Mouse (Mus musculus) CH12.LX (cell line): Measurements from ENCODE around the gene 4933424G06Rik. TPM values are rescaled to one million over a fixed set of nuclear protein-coding genes. Genes with fewer than 3 reads are reported as not detected.

Source experiments
- DNase-seq: peaks from one replicate; pipeline ENCODE4 v3.0.0-alpha.2; 2013; ENCODE audit errors: extremely low read depth
- H3K27ac ChIP-seq: 2 replicates; pipeline ENCODE4 v1.5.1; 2012; ENCODE audit warnings: low read depth, mild to moderate bottlenecking, control low read depth, moderate library complexity; ENCODE audit not compliant: insufficient read depth
- H3K27me3 ChIP-seq: replicated peaks from 2 replicates; pipeline ENCODE3; 2012; ENCODE audit warnings: inconsistent platforms
- H3K36me3 ChIP-seq, 2 experiments: replicated peaks in 1 of 2; 2 replicates each; pipeline versions ENCODE3 to v1.6.1; 2012; ENCODE audit warnings: inconsistent platforms in 1 of 2, low read length in 1 of 2, mild to moderate bottlenecking in 1 of 2, mixed read lengths in 1 of 2, moderate library complexity in 1 of 2; ENCODE audit not compliant: control insufficient read depth in 1 of 2, insufficient read depth in 1 of 2
- H3K4me1 ChIP-seq, 2 experiments: 2 replicates each; pipeline ENCODE4 v1.6.1; 2012; ENCODE audit warnings: inconsistent platforms in 1 of 2, moderate library complexity in 1 of 2; ENCODE audit not compliant: insufficient read depth in 2 of 2, control insufficient read depth in 1 of 2
- H3K4me2 ChIP-seq: 2 replicates; pipeline ENCODE4 v1.6.1; 2012; ENCODE audit warnings: low read depth, mild to moderate bottlenecking, control low read depth; ENCODE audit not compliant: poor library complexity, insufficient read depth, severe bottlenecking
- H3K4me3 ChIP-seq, 3 experiments: fragments of 150-350 bp in 1 of 3; sonication (generic) in 1 of 3; replicated peaks in 1 of 3; 2 replicates each; pipeline versions ENCODE3 to v1.5.1; 2011 to 2012; ENCODE audit warnings: low read depth in 2 of 3, low read length in 2 of 3, mild to moderate bottlenecking in 2 of 3, moderate library complexity in 2 of 3, control low read depth in 1 of 3, improper control_type of control experiment in 1 of 3, inconsistent platforms in 1 of 3, mixed read lengths in 1 of 3; ENCODE audit not compliant: poor library complexity in 1 of 3
- H3K79me2 ChIP-seq: replicated peaks from 2 replicates; pipeline ENCODE4 v1.6.1; 2012; ENCODE audit warnings: mild to moderate bottlenecking, moderate library complexity; ENCODE audit not compliant: control insufficient read depth, poor library complexity, insufficient read depth, severe bottlenecking; ENCODE audit errors: extremely low read depth
- H3K9ac ChIP-seq: 2 replicates; pipeline ENCODE4 v1.6.1; 2012; ENCODE audit warnings: low read depth, mild to moderate bottlenecking, control low read depth, moderate library complexity; ENCODE audit not compliant: insufficient read depth
- H3K9me3 ChIP-seq: replicated peaks from 2 replicates; pipeline ENCODE3; 2012; ENCODE audit warnings: low read length, inconsistent platforms, mixed read lengths
- CTCF ChIP-seq, 2 experiments: IDR thresholded peaks in 1 of 2; conservative IDR thresholded peaks in 1 of 2; 2 replicates each; pipeline ENCODE4 v1.5.1; 2011 to 2012; ENCODE audit warnings: low read depth in 2 of 2, low read length in 2 of 2, improper control_type of control experiment in 1 of 2, inconsistent platforms in 1 of 2, mild to moderate bottlenecking in 1 of 2, moderate library complexity in 1 of 2
- ELF1 ChIP-seq: IDR thresholded peaks from 2 replicates; pipeline ENCODE4 v1.6.1; 2014; ENCODE audit warnings: low read depth, mild to moderate bottlenecking, inconsistent platforms, low read length, improper control_type of control experiment
- ETS1 ChIP-seq: conservative IDR thresholded peaks from 2 replicates; pipeline ENCODE4 v1.6.1; 2012; ENCODE audit warnings: low read depth, mild to moderate bottlenecking, inconsistent platforms, low read length, improper control_type of control experiment, moderate library complexity
- GABPA ChIP-seq: IDR thresholded peaks from 2 replicates; pipeline ENCODE4 v1.6.1; 2012; ENCODE audit warnings: low read depth, low read length, improper control_type of control experiment, inconsistent platforms; ENCODE audit not compliant: insufficient replicate concordance
- HCFC1 ChIP-seq: IDR thresholded peaks from 2 replicates; pipeline ENCODE4 v1.6.1; 2012; ENCODE audit warnings: low read depth, mild to moderate bottlenecking, inconsistent platforms, low read length, improper control_type of control experiment
- IRF4 ChIP-seq: IDR thresholded peaks from 2 replicates; pipeline ENCODE4 v1.6.1; 2014; ENCODE audit warnings: low read depth, mild to moderate bottlenecking, inconsistent platforms, low read length, improper control_type of control experiment
- KAT2A ChIP-seq: IDR thresholded peaks from 2 replicates; pipeline ENCODE4 v1.6.1; 2012; ENCODE audit warnings: low read length, improper control_type of control experiment, inconsistent platforms; ENCODE audit not compliant: insufficient replicate concordance
- MAFK ChIP-seq: IDR thresholded peaks from 2 replicates; pipeline ENCODE4 v1.6.1; 2011; ENCODE audit warnings: low read length, improper control_type of control experiment; ENCODE audit not compliant: insufficient replicate concordance
- MAX ChIP-seq: IDR thresholded peaks from 2 replicates; pipeline ENCODE4 v1.6.1; 2011; ENCODE audit warnings: low read length, improper control_type of control experiment
- MAZ ChIP-seq: IDR thresholded peaks from 2 replicates; pipeline ENCODE4 v1.6.1; 2012; ENCODE audit warnings: low read depth, mild to moderate bottlenecking, inconsistent platforms, low read length, improper control_type of control experiment, moderate library complexity
- PAX5 ChIP-seq: IDR thresholded peaks from 2 replicates; pipeline ENCODE4 v1.6.1; 2012; ENCODE audit warnings: low read length, inconsistent platforms, mixed read lengths
- POLR2A ChIP-seq: IDR thresholded peaks from 2 replicates; pipeline ENCODE4 v1.6.1; 2011; ENCODE audit warnings: low read depth, mild to moderate bottlenecking, improper control_type of control experiment, low read length
- POLR2AphosphoS2 ChIP-seq: IDR thresholded peaks from 2 replicates; pipeline ENCODE4 v1.6.1; 2011; ENCODE audit warnings: low read depth, low read length, improper control_type of control experiment
- RCOR1 ChIP-seq: conservative IDR thresholded peaks from 2 replicates; pipeline ENCODE4 v1.6.1; 2012; ENCODE audit warnings: low read depth, mild to moderate bottlenecking, inconsistent platforms, low read length, improper control_type of control experiment
- TBP ChIP-seq: conservative IDR thresholded peaks from 2 replicates; pipeline ENCODE4 v1.6.1; 2011; ENCODE audit warnings: low read depth, low read length, improper control_type of control experiment
- TCF12 ChIP-seq: IDR thresholded peaks from 2 replicates; pipeline ENCODE4 v1.6.1; 2014; ENCODE audit warnings: low read depth, mild to moderate bottlenecking, inconsistent platforms, low read length, improper control_type of control experiment
- ZC3H11A ChIP-seq: IDR thresholded peaks from 2 replicates; pipeline ENCODE4 v1.6.1; 2012; ENCODE audit warnings: low read depth, mild to moderate bottlenecking, inconsistent platforms, low read length, improper control_type of control experiment
- ZKSCAN1 ChIP-seq: IDR thresholded peaks from 2 replicates; pipeline ENCODE4 v1.6.1; 2012; ENCODE audit warnings: low read depth, inconsistent platforms, low read length, improper control_type of control experiment, borderline replicate concordance
- ZMIZ1 ChIP-seq: IDR thresholded peaks from 2 replicates; pipeline ENCODE4 v1.6.1; 2012; ENCODE audit warnings: low read depth, mild to moderate bottlenecking, inconsistent platforms, low read length, improper control_type of control experiment
- ZNF384 ChIP-seq: IDR thresholded peaks from 2 replicates; pipeline ENCODE4 v1.6.1; 2012; ENCODE audit warnings: low read depth, low read length, improper control_type of control experiment, inconsistent platforms
- dilution Hi-C: fragments of 300-500 bp; cut with MboI; formaldehyde crosslinking; loops from 2 replicates; pipeline ENCODE4 v1.14.3; 2020; ENCODE audit warnings: low sequenced_read_pairs; ENCODE audit not compliant: extremely low pct_unique_long_range_greater_than_20kb, extremely low pct_ligation_motif_present
- in situ Hi-C: fragments of 300-500 bp; cut with MboI; formaldehyde crosslinking; loops from 3 replicates; pipeline ENCODE4 v1.14.3; 2019; ENCODE audit warnings: low sequenced_read_pairs, low pct_ligation_motif_present, low pct_unique_long_range_greater_than_20kb, mixed read lengths
- polyA plus RNA-seq: library from polyadenylated mRNA; unstranded; fragments of >175 nt; gene quantifications from 2 replicates; pipeline ENCODE4 v1.2.1, GENCODE M21; 2012; ENCODE audit warnings: low read depth; ENCODE audit not compliant: insufficient read length
- total RNA-seq, 2 experiments: library from RNA; depleted of rRNA; stranded (reverse); fragments of 300-350 nt in 1 of 2; fragments of >200 nt in 1 of 2; gene quantifications; 2 replicates each; pipeline ENCODE4 v1.2.3; 2012 to 2014

4933424G06Rik gene
- total and polyA plus RNA-seq, 3 experiments, result not detected

GRCm38 (mm10) chr1:36786377-36786776, 76.4 kb downstream of the 4933424G06Rik start:
- DNase-seq, result no peak
- Histone ChIP-seq H3K79me2 (no peaks in the 10 kb centered on the region), H3K4me1 (no peaks in the 10 kb centered on the region; a peak in 1 of 4 replicates), H3K27me3 (no peaks in the 10 kb centered on the region), H3K4me3 (no peak overlapping the region), H3K4me2 (no peak overlapping the region), H3K9me3 (no peaks in the 10 kb centered on the region), H3K9ac (no peak overlapping the region), H3K36me3 (peaks cover 0 to 9% of the 10 kb centered on the region in 2 experiments), H3K27ac (no peak overlapping the region)
- dilution Hi-C loops (no loop called here), in situ Hi-C loops (loop anchor here (10.0 to 25.0 kb wide), 2 partner anchors 458 to 851 kb away; no protein-coding TSS in a partner anchor)
- TF ChIP-seq MAFK (no peak), CTCF (conservative IDR thresholded peaks at IDR 0.05 in 1 of 2, IDR thresholded peaks at IDR 0.05 in 1 of 2; ENCODE audit: low read depth in 2 of 2, low read length in 2 of 2) (peak; percentile 29 to 40; a peak in 3 of 4 replicates)

- no peak for DNase-seq
- H3K36me3 ChIP-seq, result peaks cover 19 to 35% of the 10 kb centered on the region in 2 experiments
- H3K9ac ChIP-seq, result no peak overlapping the region
- in situ Hi-C loops, result loop anchor here (10.0 to 25.0 kb wide), 2 partner anchors 455 to 848 kb away; no protein-coding TSS in a partner anchor
- dilution Hi-C loops, result no loop called here
- no peak overlapping the region for H3K4me3 ChIP-seq
- H3K27me3 ChIP-seq, result no peaks in the 10 kb centered on the region
- H3K79me2 ChIP-seq, result no peaks in the 10 kb centered on the region
- no peak overlapping the region for H3K4me2 ChIP-seq
- H3K27ac ChIP-seq, result no peak overlapping the region
- TF ChIP-seq CTCF (conservative IDR thresholded peaks at IDR 0.05 in 1 of 2, IDR thresholded peaks at IDR 0.05 in 1 of 2; ENCODE audit: low read depth in 2 of 2, low read length in 2 of 2), result no peak
- TF ChIP-seq POLR2A, result no peak
- no peak for TF ChIP-seq GABPA
- TF ChIP-seq ELF1, result no peak
- no peak for TF ChIP-seq KAT2A
- no peak for TF ChIP-seq MAX
- TF ChIP-seq PAX5, result no peak
- TF ChIP-seq RCOR1, result no peak
- TF ChIP-seq ZC3H11A, result no peak
- TF ChIP-seq ZNF384, result no peak
- TF ChIP-seq ETS1, result no peak
- no peak for TF ChIP-seq MAFK
- TF ChIP-seq TBP, result no peak
- TF ChIP-seq ZMIZ1, result no peak
- TF ChIP-seq IRF4, result no peak
- TF ChIP-seq MAZ, result no peak
- no peak for TF ChIP-seq POLR2AphosphoS2
- no peak for TF ChIP-seq ZKSCAN1
- no peak for TF ChIP-seq HCFC1
- no peak for TF ChIP-seq TCF12
- H3K9me3 ChIP-seq, result no peaks in the 10 kb centered on the region
- no peaks in the 10 kb centered on the region; a peak in 1 of 4 replicates for H3K4me1 ChIP-seq
Measured at GRCm38 (mm10) chr1:36789416-36789815, 79.5 kb downstream of the 4933424G06Rik start.
